Mouse (Mus musculus) neutrophil, adult 5-6 weeks (primary cell): ENCODE results near the gene Maml2. TPM values are rescaled to one million over a fixed set of nuclear protein-coding genes. Genes with fewer than 3 reads are reported as not detected.
A peak's percentile ranks its signal among the peaks of the same experiment; 100 is the strongest.

Experiments
- ATAC-seq: fragments of 151-379, 151-347 bp; 2 replicates; pipeline ENCODE4 v1.8.0; 2017; ENCODE audit warnings: mild to moderate bottlenecking, moderate TSS enrichment; ENCODE audit not compliant: insufficient number of reproducible peaks, poor library complexity, low FRiP score, severe bottlenecking; ENCODE audit errors: extremely low read depth
- total RNA-seq: library from RNA; stranded (forward); fragments of 200-1000 nt; gene quantifications from 2 replicates; pipeline ENCODE4 v1.2.3, GENCODE M21; 2017

The Maml2 gene
- total RNA-seq, 1 experiment from 2014 or later, result 17.7 TPM

GRCm38 (mm10) chr9:13545726-13546125, 248.0 kb downstream of the Maml2 start:
- ATAC-seq, result no peak

GRCm38 (mm10) chr9:13549911-13550310, 252.2 kb downstream of the Maml2 start:
- no peak for ATAC-seq

DNA sequence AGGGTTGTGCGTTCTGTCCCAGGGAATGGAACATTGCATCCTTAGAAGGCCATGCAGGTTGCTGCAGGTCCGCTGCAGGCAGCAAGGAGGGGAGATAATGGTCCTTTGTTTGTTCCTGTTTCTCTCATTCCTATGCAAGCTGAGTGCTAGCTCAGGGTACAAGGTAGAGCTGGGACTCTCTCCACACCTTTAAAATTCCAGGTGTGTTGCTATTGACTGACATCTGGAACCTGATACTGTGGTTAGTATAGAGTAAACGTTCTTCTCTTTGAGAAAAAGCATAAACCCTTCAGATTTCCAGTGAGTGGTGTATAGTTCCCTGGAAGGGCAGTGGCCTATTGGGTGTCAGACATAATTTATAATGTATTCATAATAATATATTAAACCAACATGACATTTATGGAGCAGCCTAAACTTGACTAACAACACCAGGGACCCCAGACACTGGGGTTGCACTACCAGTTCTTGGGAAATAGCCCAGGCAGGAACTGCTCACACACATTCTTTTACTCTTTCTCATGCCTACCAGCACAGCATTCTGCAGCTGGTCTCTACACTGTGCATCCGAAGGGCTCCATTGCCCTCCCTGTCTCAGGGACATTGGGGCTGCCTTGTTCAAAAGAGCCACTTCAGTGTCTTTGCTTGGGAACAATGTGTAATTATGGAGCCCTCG, 254.8 kb downstream of the Maml2 start:
- ATAC-seq, result no peak

DNA sequence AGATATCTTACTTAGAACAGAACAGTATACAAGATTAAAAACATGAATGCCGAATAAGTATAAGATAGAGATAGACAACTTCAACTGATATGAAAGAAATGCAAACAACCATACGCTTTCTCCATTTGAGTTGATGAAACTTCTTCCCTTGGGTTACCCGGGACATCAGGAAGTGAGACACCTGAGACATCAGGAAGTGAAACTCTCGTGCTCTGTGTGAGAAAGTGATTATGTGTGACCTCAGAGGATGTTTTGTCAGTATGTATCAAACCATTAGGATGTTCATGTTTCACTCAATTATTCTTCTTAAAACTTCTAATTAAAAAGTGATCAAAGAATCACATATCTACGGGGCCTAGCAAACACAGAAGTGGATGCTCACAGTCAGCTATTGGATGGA, 257.0 kb downstream of the Maml2 start:
- peak; percentile 77 for ATAC-seq

DNA sequence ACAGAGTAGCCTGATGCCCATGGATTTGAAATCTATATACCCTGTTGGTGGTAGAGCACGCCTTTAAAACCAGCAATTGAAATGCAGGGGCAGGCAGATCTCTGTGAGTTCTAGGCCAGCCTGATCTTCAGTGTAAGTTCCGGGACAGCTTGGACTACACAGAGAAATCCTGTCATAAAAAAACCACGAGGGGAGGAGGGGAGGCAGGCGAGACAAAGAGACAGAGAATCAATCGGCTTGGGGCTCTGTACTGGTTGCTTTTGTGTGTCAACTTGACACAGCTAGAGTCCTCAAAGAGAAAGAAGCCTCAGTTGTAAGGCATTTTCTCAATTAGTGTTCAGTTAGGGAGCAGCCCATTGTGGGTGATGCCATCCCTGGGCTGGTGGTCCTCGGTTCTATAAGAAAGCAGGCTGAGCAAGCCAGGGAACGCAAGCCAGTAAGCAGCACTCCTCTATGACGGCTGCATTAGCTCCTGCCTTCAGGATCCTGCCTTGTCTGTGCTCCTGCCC, 258.3 kb downstream of the Maml2 start:
- no peak for ATAC-seq

GRCm38 (mm10) chr9:13556696-13557095, 258.9 kb downstream of the Maml2 start:
- peak; percentile 81 for ATAC-seq

DNA sequence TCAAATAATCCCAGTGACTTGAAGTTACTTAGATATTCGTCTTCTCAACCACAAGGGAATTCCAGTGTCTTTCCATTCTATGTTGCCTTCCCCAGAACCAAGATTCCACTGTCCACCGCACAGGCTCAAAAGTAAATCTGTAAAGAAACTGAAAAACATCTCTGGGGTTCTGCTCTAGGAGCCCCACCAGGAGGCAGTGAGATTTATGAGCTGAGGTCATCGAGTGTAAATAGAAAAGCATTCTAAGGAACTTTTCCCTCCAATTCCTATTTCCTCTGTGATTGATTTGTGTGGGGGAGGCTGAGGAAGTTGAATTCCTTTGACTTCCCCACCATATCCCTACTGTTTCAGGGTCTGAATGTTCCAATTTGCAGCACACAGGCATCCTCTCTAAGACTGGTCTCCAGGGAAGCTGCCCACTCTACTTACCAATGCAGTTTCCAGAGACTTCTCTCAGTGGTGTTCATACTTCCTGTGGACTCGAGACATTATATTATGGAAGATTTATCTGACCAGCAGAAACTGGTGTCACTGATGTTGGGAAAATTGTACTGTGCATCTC, 261.1 kb downstream of the Maml2 start:
- no peak for ATAC-seq

DNA sequence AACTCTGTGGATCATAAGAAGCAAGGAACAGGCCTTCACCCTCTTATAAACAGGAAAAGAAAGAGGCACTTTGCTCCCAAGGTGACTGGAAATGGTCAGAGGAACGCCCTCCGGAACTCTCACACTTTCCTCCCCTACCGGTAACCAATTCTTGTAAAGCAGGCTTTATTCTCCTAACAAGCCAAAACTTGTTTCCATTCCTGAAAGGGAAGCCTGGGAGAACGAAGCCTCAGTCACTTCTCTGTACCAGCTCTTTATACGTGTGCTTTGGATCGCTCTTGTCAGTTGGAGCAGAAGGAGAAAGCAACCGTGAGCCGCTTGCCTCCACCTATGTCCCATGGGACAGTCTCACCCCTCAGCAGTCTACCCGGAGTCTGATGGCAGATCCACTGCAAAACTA, 262.9 kb downstream of the Maml2 start:
- ATAC-seq, result no peak

DNA sequence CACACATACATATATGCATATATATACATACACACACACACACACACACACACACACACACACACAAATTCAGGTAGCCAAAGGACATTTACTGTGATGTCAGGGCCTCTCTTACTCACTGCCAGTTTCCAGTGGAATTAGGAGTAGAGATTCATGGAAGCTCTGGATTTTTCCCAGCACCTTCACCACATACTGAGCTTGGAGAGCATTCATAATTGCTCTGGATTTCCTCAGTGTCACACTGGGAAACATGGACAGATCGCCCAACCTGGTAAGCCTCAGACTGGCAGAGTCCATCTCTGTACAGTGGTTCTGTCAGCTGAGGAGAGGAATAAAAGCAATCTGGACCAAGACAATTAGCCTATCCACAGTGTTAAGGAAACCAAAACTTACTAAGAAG, 263.6 kb downstream of the Maml2 start:
- ATAC-seq, result no peak

DNA sequence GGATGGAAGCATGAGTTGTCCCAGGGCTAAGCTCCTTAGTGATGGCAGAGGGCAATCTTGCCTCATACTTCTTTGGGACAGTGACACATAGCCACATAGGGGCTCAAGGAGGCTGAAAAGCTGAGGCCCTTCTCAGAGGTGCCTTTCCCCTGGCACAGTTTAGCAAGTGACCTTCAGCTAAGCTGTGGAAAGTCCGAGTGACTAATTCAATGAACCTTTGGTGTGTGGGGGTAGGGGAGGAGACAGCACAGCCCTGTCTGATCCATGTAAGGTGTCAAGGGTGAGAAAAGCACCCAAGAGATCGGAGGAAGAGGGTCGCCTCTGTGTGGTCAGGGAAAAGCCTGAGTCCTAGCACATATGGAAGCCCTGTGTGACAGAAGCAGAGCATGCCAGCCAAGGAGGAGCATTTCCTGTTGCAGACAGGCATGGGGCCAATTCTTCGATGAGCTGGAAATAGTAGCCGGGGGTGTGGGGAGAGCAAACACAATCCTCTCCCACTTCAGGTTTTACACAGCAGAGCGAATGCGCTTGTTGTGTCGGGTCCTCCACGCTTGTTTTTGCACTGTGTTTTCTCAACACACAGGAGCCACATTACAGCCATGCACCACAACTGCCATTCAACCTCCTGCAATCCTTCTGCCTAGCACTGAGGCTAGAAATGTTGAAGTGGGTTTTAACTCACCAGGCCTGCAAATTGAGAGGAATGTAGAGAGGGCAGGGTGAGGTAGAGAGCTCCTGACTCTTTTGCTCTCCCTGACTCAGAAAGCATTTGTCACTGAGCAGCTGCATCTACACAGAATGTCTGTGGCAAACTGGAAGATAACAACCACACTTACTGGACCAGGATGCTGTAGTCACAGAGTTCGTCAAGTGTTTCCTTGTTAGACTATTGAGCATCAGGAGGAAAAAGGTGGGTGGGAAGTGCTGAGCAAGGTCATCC, 266.0 kb downstream of the Maml2 start:
- ATAC-seq, result no peak

GRCm38 (mm10) chr9:13565343-13566019, 267.7 kb downstream of the Maml2 start:
- no peak for ATAC-seq

DNA sequence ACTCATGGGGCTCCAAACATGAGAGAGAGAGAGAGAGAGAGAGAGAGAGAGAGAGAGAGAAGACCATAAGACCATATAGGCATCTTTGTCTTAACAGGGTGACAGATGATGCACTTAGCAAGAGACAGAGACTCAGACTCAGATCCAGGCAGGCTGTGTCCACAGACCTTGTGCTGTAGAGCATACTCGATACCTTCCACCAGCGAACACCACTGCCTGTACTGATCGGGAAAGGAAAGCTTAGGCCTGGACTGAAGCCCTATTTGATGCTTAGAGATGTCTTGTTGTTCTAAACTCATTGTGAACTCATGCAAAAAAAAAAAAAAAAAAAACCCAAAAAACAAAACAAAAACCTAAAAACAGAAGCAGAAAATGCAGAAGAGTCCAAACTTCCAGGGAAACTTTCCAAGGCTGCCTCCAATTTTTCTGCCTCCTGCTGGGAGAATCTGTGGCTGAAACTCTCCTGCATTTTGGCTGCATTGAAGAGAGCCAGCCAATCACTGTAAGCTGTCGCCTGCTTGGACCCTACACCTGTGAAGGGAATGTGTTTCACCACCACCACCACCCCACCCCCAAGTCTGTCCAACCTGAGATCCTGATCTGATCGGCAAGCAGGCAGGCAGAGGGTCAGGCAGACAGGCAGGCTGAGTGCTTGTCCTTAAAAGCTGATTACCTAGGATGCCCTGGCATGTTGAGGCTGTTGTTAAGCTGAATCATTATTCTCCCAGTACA, 268.6 kb downstream of the Maml2 start:
- ATAC-seq, result no peak

DNA sequence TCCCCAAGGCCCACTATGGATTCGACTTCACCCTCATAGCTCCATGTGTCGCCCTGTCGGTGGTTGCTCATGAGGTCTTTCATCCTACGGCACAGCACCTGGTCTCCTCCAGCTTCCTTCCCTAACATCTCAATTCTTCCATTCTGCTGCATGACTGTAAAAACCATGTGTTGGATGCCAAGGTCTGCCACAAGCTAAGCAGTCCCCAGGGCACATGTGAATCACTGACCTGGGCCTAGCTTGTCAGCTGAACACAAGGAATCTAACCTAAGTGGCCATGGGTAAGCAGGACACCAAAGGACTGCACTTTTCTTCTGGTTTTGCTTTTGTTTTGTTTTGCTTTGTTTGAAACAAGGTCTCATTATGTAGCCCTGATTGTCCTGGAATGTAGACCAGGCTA, 271.3 kb downstream of the Maml2 start:
- ATAC-seq, result no peak

DNA sequence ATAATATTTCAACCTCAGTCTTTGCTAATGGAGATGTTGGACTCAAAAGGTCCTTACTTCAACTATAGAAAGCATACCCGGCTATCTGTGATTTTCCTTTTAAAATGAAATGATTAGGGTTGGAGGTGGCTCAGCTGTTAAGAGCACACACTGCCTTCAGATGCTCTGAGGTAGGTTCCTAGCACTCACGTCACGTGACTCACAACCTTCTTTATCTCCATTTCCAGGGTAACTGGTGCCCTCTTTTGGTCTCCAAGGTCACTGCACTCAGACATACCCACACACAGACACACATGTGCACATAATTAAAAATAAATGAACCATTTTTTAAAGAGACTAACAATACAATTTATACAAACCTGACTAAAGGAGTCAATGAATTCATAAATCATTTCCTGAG, 275.1 kb downstream of the Maml2 start:
- ATAC-seq, result no peak

DNA sequence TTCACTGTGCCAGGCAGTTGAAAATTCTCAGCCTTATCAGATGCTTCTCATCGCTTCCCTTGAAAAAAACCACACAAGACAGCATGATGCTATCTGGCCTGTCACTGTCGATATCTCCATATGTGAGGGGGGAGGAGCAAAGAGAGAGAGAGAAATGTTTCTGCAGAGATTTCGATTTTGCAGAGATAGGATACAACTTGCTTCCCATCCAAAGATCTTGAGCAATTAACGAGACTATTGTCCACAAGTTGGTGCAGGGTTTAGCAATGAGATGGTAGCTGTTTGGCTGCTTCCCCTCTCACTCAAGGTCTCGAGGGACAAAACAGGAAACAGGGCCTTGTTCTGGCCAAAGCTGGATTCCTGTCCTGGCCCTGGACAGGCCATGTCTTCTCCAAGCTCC, 276.3 kb downstream of the Maml2 start:
- no peak for ATAC-seq

DNA sequence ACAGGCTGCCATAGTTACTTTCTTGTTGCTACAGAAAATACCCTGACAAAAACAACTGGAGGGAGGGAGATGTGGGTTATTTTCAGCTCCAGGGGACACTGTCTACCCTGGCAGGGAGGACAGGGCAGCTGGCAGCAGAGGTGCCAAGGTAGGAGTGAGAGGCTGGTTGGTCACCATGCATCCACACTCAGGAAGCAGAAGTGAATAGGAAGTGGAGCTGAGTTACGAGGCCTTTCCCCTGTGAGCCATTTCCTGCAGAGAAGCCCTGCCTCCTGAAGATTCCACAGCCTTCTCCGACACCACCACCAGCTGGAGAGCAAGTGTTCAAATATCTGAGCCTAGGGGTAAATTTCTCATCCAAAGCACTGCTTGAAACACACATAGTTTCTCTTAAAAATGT, 277.2 kb downstream of the Maml2 start:
- no peak for ATAC-seq

DNA sequence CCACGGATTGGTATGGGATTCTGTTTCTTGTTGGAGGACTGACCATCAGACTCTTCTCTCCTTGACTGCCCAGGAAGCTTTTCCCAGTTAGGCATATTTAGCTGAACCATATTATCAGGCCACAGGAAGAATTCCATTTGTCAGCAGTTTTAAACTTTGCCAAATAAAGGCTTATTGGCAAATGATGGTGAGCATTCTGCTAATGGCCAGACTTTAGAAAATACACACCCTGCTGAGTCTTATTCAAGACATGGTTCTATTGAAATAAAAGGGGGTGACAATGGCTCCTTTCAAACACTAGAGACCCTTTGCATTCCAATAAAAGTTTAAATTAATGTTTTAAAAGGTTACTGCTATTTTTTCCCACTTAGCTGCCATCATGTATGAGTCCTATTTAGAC, 279.4 kb downstream of the Maml2 start:
- ATAC-seq, result no peak

DNA sequence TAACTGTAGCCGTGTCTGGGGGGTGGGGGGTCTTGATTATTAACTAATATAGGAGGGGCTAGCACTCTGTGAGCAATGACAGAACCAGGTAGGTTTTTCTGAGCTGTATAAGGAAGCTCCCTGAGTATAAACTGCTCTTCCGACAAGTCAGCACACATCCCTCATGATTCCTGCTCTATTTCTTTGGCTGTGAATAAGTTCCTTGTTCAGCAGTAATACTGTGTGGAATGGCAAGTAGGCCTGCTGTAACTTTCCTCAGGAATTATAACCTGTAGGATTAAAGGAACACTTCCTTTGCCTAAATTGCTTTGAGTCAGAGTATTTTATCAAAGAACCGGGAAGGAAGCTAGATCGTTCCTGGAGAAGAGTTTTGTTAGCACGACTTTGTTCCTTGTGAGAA, 283.4 kb downstream of the Maml2 start:
- no peak for ATAC-seq

- no peak for ATAC-seq
These were observed 286.2 kb downstream of the Maml2 start for GRCm38 (mm10) chr9:13583952-13584351.
